Mouse (Mus musculus): ENCODE results near the gene Cfap298.

DNA sequence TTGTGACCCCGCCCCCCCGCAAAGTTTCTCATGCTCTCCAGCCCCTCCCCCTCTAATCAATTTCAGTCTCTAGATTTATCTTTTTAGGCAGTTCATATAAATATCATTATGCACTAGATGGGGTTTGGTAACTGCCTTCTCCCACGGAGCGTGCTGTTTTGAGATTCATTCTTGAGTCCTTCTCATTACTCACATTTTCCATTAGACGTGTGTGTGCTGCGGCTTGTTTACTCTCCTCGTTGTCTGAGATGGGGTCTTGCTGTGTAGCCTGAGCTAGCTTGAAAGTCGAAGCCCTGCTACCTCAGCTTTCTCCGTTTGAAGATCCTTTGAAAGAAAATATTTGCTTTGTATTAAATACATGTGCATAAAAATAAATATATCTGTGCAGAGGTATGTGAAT lies 41.1 kb downstream of the Cfap298 start:
- TF ChIP-seq POLR2AphosphoS5 (IDR thresholded peaks at IDR 0.05; ENCODE audit: insufficient replicate concordance, low read depth, low read length) (no peak), CTCF (IDR thresholded peaks at IDR 0.05; ENCODE audit: low read depth, low read length) (no peak), GATA1 (IDR thresholded peaks at IDR 0.05; ENCODE audit: borderline replicate concordance, low read length) (no peak), TAL1 (conservative IDR thresholded peaks at IDR 0.05; ENCODE audit: low read depth, low read length) (no peak)

All from G1E (cell line).